Mouse (Mus musculus) urinary bladder, adult 2 months (tissue): Measurements from ENCODE around the gene Lmntd1. TPM values are rescaled to one million over a fixed set of nuclear protein-coding genes. Genes with fewer than 3 reads are reported as not detected.

Experiments
- DNase-seq: peaks from one replicate; pipeline ENCODE4 v3.0.0; 2022; ENCODE audit warnings: low spot score
- polyA plus RNA-seq: library from polyadenylated mRNA; depleted of rRNA; stranded (reverse); fragments of >200 nt; gene quantifications from 2 replicates; pipeline ENCODE4 v1.2.3, GENCODE M21; 2012

Gene Lmntd1
- polyA plus RNA-seq, 1 experiment = 0.11 TPM

- DNase-seq = no peak
These were observed 180.2 kb downstream of the Lmntd1 start for GRCm38 (mm10) chr6:145433897-145434296.

- no peak for DNase-seq
These were observed 181.1 kb downstream of the Lmntd1 start for GRCm38 (mm10) chr6:145432711-145433708.

- no peak for DNase-seq
These were observed 182.4 kb downstream of the Lmntd1 start for GRCm38 (mm10) chr6:145431747-145432146.

- DNase-seq = no peak
These were observed 186.7 kb downstream of the Lmntd1 start for GRCm38 (mm10) chr6:145427411-145427810.

GRCm38 (mm10) chr6:145426501-145426900 is 187.6 kb downstream of the Lmntd1 start:
- peak; percentile 18 for DNase-seq

- DNase-seq = peak; percentile 2
These were observed 190.0 kb downstream of the Lmntd1 start for GRCm38 (mm10) chr6:145424156-145424555.

GRCm38 (mm10) chr6:145423484-145423883 is 190.6 kb downstream of the Lmntd1 start:
- peak; percentile 8 for DNase-seq

- DNase-seq = peak; percentile 10
These were observed 192.5 kb downstream of the Lmntd1 start for GRCm38 (mm10) chr6:145421666-145422065.

- DNase-seq = no peak
These were observed 193.7 kb downstream of the Lmntd1 start for GRCm38 (mm10) chr6:145420407-145420806.

- no peak for DNase-seq
These were observed 195.3 kb downstream of the Lmntd1 start for GRCm38 (mm10) chr6:145418856-145419255.

GRCm38 (mm10) chr6:145417720-145418440 is 196.2 kb downstream of the Lmntd1 start:
- no peak for DNase-seq

- peak; percentile 41 for DNase-seq
These were observed 197.0 kb downstream of the Lmntd1 start for GRCm38 (mm10) chr6:145417014-145417719.

- DNase-seq = no peak
These were observed 209.6 kb downstream of the Lmntd1 start for GRCm38 (mm10) chr6:145404369-145405051.

- no peak for DNase-seq
These were observed 213.0 kb downstream of the Lmntd1 start for GRCm38 (mm10) chr6:145401140-145401539.

GRCm38 (mm10) chr6:145397881-145398280 is 216.2 kb downstream of the Lmntd1 start:
- DNase-seq = no peak

GRCm38 (mm10) chr6:145396534-145396933 is 217.6 kb downstream of the Lmntd1 start:
- DNase-seq = no peak

- no peak for DNase-seq
These were observed 223.7 kb downstream of the Lmntd1 start for GRCm38 (mm10) chr6:145390421-145390820.

GRCm38 (mm10) chr6:145389904-145390303 is 224.2 kb downstream of the Lmntd1 start:
- DNase-seq = no peak

GRCm38 (mm10) chr6:145387378-145387777 is 226.7 kb downstream of the Lmntd1 start:
- DNase-seq = no peak

GRCm38 (mm10) chr6:145382586-145383380 is 231.3 kb downstream of the Lmntd1 start:
- no peak for DNase-seq
